Mouse (Mus musculus) MEL (cell line): Measurements from ENCODE around the gene Ndrg4. TPM values are rescaled to one million over a fixed set of nuclear protein-coding genes. Genes with fewer than 3 reads are reported as not detected.

Source experiments
- DNase-seq: peaks from one replicate; pipeline ENCODE4 v3.0.0; 2011; ENCODE audit warnings: low read depth, low spot score
- H3K27ac ChIP-seq: 2 replicates; pipeline ENCODE4 v1.5.1; 2012; ENCODE audit warnings: low read depth, mild to moderate bottlenecking, control low read depth, low read length, moderate library complexity; ENCODE audit not compliant: control insufficient read depth
- H3K27me3 ChIP-seq, 2 experiments: fragments of 150-350 bp in 1 of 2; sonication (generic) in 1 of 2; 2 replicates each; pipeline ENCODE4 v1.6.1; 2012; ENCODE audit warnings: low read length in 2 of 2, mild to moderate bottlenecking in 2 of 2, improper control_type of control experiment in 1 of 2, moderate library complexity in 1 of 2; ENCODE audit not compliant: insufficient read depth in 2 of 2, control insufficient read depth in 1 of 2
- H3K36me3 ChIP-seq, 2 experiments: 2 replicates each; pipeline ENCODE4 v1.6.1; 2012 to 2014; ENCODE audit warnings: low read length in 2 of 2, improper control_type of control experiment in 1 of 2, inconsistent platforms in 1 of 2, mild to moderate bottlenecking in 1 of 2; ENCODE audit not compliant: insufficient read depth in 2 of 2, control insufficient read depth in 1 of 2
- H3K4me1 ChIP-seq, 2 experiments: fragments of 150-350 bp in 1 of 2; sonication (generic) in 1 of 2; 2 replicates each; pipeline ENCODE4 v1.6.1; 2012; ENCODE audit warnings: low read length in 2 of 2, improper control_type of control experiment in 1 of 2, mild to moderate bottlenecking in 1 of 2; ENCODE audit not compliant: insufficient read depth in 2 of 2, control insufficient read depth in 1 of 2
- H3K4me3 ChIP-seq, 2 experiments: fragments of 150-350 bp in 1 of 2; sonication (generic) in 1 of 2; 2 replicates each; pipeline ENCODE4 v1.5.1; 2012; ENCODE audit warnings: low read depth in 2 of 2, low read length in 2 of 2, mild to moderate bottlenecking in 2 of 2, moderate library complexity in 2 of 2, control low read depth in 1 of 2, improper control_type of control experiment in 1 of 2; ENCODE audit not compliant: control insufficient read depth in 1 of 2, insufficient read depth in 1 of 2
- H3K79me2 ChIP-seq: 2 replicates; pipeline ENCODE4 v1.6.1; 2012; ENCODE audit warnings: mild to moderate bottlenecking, low read length, moderate library complexity; ENCODE audit not compliant: control insufficient read depth, poor library complexity, insufficient read depth
- H3K9ac ChIP-seq: 2 replicates; pipeline ENCODE4 v1.6.1; 2012; ENCODE audit warnings: low read depth, mild to moderate bottlenecking, control low read depth, low read length, moderate library complexity; ENCODE audit not compliant: control insufficient read depth, poor library complexity, severe bottlenecking
- H3K9me3 ChIP-seq: fragments of 150-350 bp; sonication (generic); replicated peaks from 2 replicates; pipeline ENCODE4 v1.6.1; 2012; ENCODE audit warnings: mild to moderate bottlenecking, low read length, improper control_type of control experiment, moderate library complexity; ENCODE audit not compliant: insufficient read depth
- CTCF ChIP-seq, 3 experiments: IDR thresholded peaks in 2 of 3; conservative IDR thresholded peaks in 1 of 3; 2 replicates each; pipeline ENCODE4 v1.5.1; 2011 to 2012; ENCODE audit warnings: low read length in 3 of 3, low read depth in 2 of 3, mild to moderate bottlenecking in 2 of 3, improper control_type of control experiment in 1 of 3, inconsistent platforms in 1 of 3, mixed read lengths in 1 of 3, moderate library complexity in 1 of 3; ENCODE audit not compliant: control insufficient read depth in 1 of 3, insufficient read depth in 1 of 3, poor library complexity in 1 of 3, severe bottlenecking in 1 of 3
- ELF1 ChIP-seq: IDR thresholded peaks from 2 replicates; pipeline ENCODE4 v1.6.1; 2014; ENCODE audit warnings: low read depth, mild to moderate bottlenecking, inconsistent platforms, low read length, improper control_type of control experiment, moderate library complexity
- MAFK ChIP-seq: IDR thresholded peaks from 2 replicates; pipeline ENCODE4 v1.6.1; 2011; ENCODE audit warnings: low read depth, mild to moderate bottlenecking, low read length, improper control_type of control experiment, borderline replicate concordance
- POLR2AphosphoS5 ChIP-seq: IDR thresholded peaks from 2 replicates; pipeline ENCODE4 v1.6.1; 2012; ENCODE audit warnings: low read depth, borderline replicate concordance, mild to moderate bottlenecking, inconsistent platforms, low read length, moderate library complexity, mixed read lengths
- SMC3 ChIP-seq: IDR thresholded peaks from 2 replicates; pipeline ENCODE4 v1.6.1; 2011; ENCODE audit warnings: low read depth, low read length, improper control_type of control experiment
- TBP ChIP-seq: IDR thresholded peaks from 2 replicates; pipeline ENCODE4 v1.8.0; 2011; ENCODE audit warnings: low read depth, low read length, improper control_type of control experiment
- UBTF ChIP-seq: IDR thresholded peaks from 2 replicates; pipeline ENCODE4 v1.6.1; 2012; ENCODE audit warnings: low read depth, mild to moderate bottlenecking, inconsistent platforms, low read length, improper control_type of control experiment, moderate library complexity, borderline replicate concordance; ENCODE audit not compliant: insufficient read depth
- ZC3H11A ChIP-seq: IDR thresholded peaks from 2 replicates; pipeline ENCODE4 v1.6.1; 2012; ENCODE audit warnings: low read depth, mild to moderate bottlenecking, inconsistent platforms, low read length, improper control_type of control experiment
- polyA plus RNA-seq, 2 experiments: library from polyadenylated mRNA; stranded (reverse) in 1 of 2; unstranded in 1 of 2; fragments of >175 nt in 1 of 2; fragments of >200 nt in 1 of 2; gene quantifications; 2 replicates each; pipeline versions ENCODE4 v1.2.1 to v1.2.4; 2012; ENCODE audit warnings: low replicate concordance in 2 of 2, low read depth in 1 of 2; ENCODE audit not compliant: insufficient read length in 2 of 2, insufficient read depth in 1 of 2, missing spikeins in 1 of 2
- total RNA-seq: library from RNA; depleted of rRNA; stranded (reverse); fragments of 300-350 nt; gene quantifications from 2 replicates; pipeline ENCODE4 v1.2.3, GENCODE M21; 2012

Gene Ndrg4
- total and polyA plus RNA-seq, 3 experiments = 0.15 to 0.28 TPM; not detected in 1

DNA sequence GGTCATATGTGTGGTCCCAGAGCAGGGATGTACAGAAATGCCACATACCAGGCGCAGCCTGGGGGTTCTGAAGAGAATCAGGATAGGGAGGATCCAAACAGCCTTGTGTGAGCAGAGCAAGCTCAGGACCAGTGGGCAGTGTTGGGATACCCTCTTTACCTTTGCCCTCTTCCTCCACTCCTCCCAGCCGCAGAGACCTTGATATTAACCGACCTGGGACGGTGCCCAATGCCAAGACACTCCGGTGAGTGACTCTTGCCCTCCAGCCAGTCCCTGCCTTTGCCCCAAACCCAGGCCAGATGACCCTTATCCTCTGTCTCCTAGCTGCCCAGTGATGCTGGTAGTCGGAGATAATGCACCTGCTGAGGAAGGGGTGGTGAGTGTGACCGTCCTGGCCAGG is 32.8 kb downstream of the Ndrg4 start:
- Histone ChIP-seq H3K9ac (no peak overlapping the region), H3K27ac (no peak overlapping the region), H3K27me3 (peaks cover 0 to 4% of the 10 kb centered on the region in 2 experiments; a peak in 2 of 4 replicates), H3K36me3 (peaks cover 0 to 6% of the 10 kb centered on the region in 2 experiments; a peak in 2 of 4 replicates), H3K9me3 (no peaks in the 10 kb centered on the region)
- no peak for DNase-seq
- no peak for TF ChIP-seq ZC3H11A
- no peak for TF ChIP-seq MAFK
- TF ChIP-seq, all 39 proteins: peak for 0
- Histone ChIP-seq H3K79me2 (no peaks in the 10 kb centered on the region), H3K4me3 (no peak overlapping the region), H3K4me1 (peaks cover 4 to 8% of the 10 kb centered on the region in 2 experiments)

- TF ChIP-seq TBP = no peak
- peaks cover 2% of the 10 kb centered on the region for H3K79me2 ChIP-seq
- no peaks in the 10 kb centered on the region for H3K9me3 ChIP-seq
- no peak overlapping the region for H3K27ac ChIP-seq
- no peak overlapping the region for H3K4me3 ChIP-seq
- H3K36me3 ChIP-seq = peaks cover 0 to 12% of the 10 kb centered on the region in 2 experiments; a peak in 2 of 4 replicates
- H3K9ac ChIP-seq = no peak overlapping the region
- no peak for DNase-seq
- H3K4me1 ChIP-seq = peaks cover 6 to 8% of the 10 kb centered on the region in 2 experiments
- peaks cover 0 to 4% of the 10 kb centered on the region in 2 experiments; a peak in 2 of 4 replicates for H3K27me3 ChIP-seq
Measured at GRCm38 (mm10) chr8:95711029-95711428, 34.2 kb downstream of the Ndrg4 start.

DNA sequence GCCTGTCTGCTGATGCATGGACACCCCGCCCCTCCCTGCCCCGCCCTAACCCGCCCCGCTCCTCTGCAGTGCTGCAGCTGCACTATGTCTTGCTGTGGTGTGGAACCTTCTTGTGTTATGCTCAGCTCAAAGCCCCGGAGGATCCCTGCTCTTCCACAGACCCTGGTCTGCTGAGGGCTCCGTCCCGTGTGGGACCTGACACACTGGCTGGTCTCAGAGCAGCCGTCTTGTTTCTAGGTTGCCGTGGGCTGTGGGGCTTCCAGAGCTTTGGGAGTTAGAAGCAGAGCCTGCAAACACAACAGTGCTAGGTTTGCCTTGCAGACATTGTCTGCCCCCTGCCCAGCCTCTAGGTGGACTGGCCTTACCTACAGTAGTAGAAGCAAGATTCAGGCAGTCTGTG is 35.6 kb downstream of the Ndrg4 start:
- peaks cover 6 to 14% of the 10 kb centered on the region in 2 experiments for H3K4me1 ChIP-seq
- no peak overlapping the region for H3K9ac ChIP-seq
- no peak for TF ChIP-seq SMC3
- TF ChIP-seq ELF1 = no peak
- TF ChIP-seq CTCF (IDR thresholded peaks at IDR 0.05 in 2 of 3, conservative IDR thresholded peaks at IDR 0.05 in 1 of 3; ENCODE audit: control insufficient read depth in 1 of 3, insufficient read depth in 1 of 3, low read depth in 2 of 3, low read length in 3 of 3, poor library complexity in 1 of 3, severe bottlenecking in 1 of 3) = no peak
- no peak for TF ChIP-seq POLR2AphosphoS5
- no peak for TF ChIP-seq UBTF
- H3K36me3 ChIP-seq = peaks cover 0 to 12% of the 10 kb centered on the region in 2 experiments; a peak in 2 of 4 replicates
- H3K9me3 ChIP-seq = no peaks in the 10 kb centered on the region
- DNase-seq = no peak
- peaks cover 14% of the 10 kb centered on the region for H3K79me2 ChIP-seq
- H3K4me3 ChIP-seq = no peak overlapping the region
- H3K27me3 ChIP-seq = peaks cover 0 to 4% of the 10 kb centered on the region in 2 experiments; a peak in 2 of 4 replicates
- H3K27ac ChIP-seq = no peak overlapping the region
